7 mouse cellular contexts compared by ENCODE assay signal in the genomic region with DNA sequence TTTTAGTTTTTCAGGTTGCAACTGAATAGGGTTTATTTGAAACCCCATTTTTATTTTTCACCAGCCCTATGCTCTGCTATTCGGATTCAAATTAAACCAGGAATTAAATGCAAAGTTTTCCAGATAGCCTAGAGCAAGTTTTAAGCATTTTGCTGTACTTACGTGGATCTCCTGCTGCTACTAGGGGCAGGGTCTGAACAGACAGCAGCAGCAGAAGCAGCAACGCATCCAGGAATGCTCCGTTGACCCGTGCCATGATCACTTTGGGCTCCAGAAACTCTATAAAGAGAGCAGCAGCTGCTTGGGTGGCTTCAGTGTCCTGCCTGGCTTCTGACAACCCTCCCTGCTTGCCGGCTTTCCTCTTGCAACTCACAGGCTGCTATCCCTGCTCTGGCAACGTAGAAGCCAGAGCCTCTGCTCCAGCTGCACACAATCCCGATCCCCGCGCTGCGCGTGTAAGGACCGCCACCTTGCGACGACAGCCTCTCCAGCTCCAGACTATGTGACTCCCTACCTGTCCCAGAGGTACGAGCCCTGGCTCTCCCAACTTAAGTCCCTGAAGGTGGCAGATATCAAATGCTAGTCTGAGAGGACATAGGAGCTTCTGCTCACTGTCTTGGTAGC. TPM values are rescaled to one million over a fixed set of nuclear protein-coding genes. Genes with fewer than 3 reads are reported as not detected.
A peak's percentile ranks its signal among the peaks of the same experiment; 100 is the strongest.
DNase-seq lines count a peak whose midpoint lies in the region; ATAC-seq and TF ChIP-seq lines count a peak whose summit lies in the region.

Gene Cntnap3, minus strand, starts transcription at position 371 of the 624 bp plus-strand sequence.

- peak within 1 kb of the TSS; percentile 45 for H3K4me2 ChIP-seq in forebrain, embryonic 15.5 days (replicated peaks)
- no peak within 1 kb of the TSS for H3K4me2 ChIP-seq in liver, postnatal 0 days (ENCODE audit: low read depth, low read length)

- H3K27ac ChIP-seq in forebrain, embryonic 15.5 days (replicated peaks) = peak within 1 kb of the TSS; percentile 54; the same call in 1 of the 2 replicates
- H3K27ac ChIP-seq in liver, postnatal 0 days (ENCODE audit: low read depth) = no peak within 1 kb of the TSS

- TF ChIP-seq EP300 in liver, postnatal 0 days (IDR thresholded peaks at IDR 0.05; ENCODE audit: low read depth) = no peak

- peak; percentile 98 for ATAC-seq in forebrain, embryonic 15.5 days (replicated peaks)
- ATAC-seq in liver, postnatal 0 days = no peak

- H3K9me3 ChIP-seq in forebrain, embryonic 15.5 days = no peaks in the 10 kb centered on the region
- H3K9me3 ChIP-seq in liver, postnatal 0 days (ENCODE audit: low read length) = no peaks in the 10 kb centered on the region

- no peaks in the 10 kb centered on the region for H3K27me3 ChIP-seq in forebrain, embryonic 15.5 days
- no peaks in the 10 kb centered on the region for H3K27me3 ChIP-seq in liver, postnatal 0 days (ENCODE audit: insufficient read depth, low read length)

- peak; percentile 42 for DNase-seq in urinary bladder, postnatal 14 days (ENCODE audit: low spot score)
- no peak for DNase-seq in urinary bladder, adult 2 months (ENCODE audit: low spot score)
- peak; percentile 5 for DNase-seq in layer of hippocampus, adult 11-12 months (ENCODE audit: low spot score)
- DNase-seq in liver, postnatal 0 days = peak; percentile 18
- peak; percentile 16 to 24 for DNase-seq in right cerebral cortex, postnatal 36 days (ENCODE audit: low spot score in 2 of 2)
- no peak for DNase-seq in gastrocnemius, adult 18-20 months (ENCODE audit: low spot score)

- peak; percentile 40 for TF ChIP-seq CTCF in liver, postnatal 0 days (IDR thresholded peaks at IDR 0.05; ENCODE audit: low read depth)

- H3K36me3 ChIP-seq in forebrain, embryonic 15.5 days = no peaks in the 10 kb centered on the region
- no peaks in the 10 kb centered on the region for H3K36me3 ChIP-seq in liver, postnatal 0 days (replicated peaks; ENCODE audit: insufficient read depth, low read length)

- H3K4me3 ChIP-seq in forebrain, embryonic 15.5 days = peak within 1 kb of the TSS; percentile 29
- no peak within 1 kb of the TSS for H3K4me3 ChIP-seq in liver, postnatal 0 days (ENCODE audit: low read depth, low read length)

- 3% methylated on average over 16 of the region's 16 CpGs for WGBS in forebrain, embryonic 15.5 days
- WGBS in liver, postnatal 0 days (ENCODE audit: insufficient replicate concordance) = 13% methylated on average over 16 of the region's 16 CpGs

- H3K9ac ChIP-seq in forebrain, embryonic 15.5 days (replicated peaks) = peak within 1 kb of the TSS; percentile 45
- H3K9ac ChIP-seq in liver, postnatal 0 days (replicated peaks) = no peak within 1 kb of the TSS

- peaks cover 9% of the 10 kb centered on the region; the same call in 1 of the 2 replicates for H3K4me1 ChIP-seq in forebrain, embryonic 15.5 days
- H3K4me1 ChIP-seq in liver, postnatal 0 days (ENCODE audit: insufficient read depth) = no peaks in the 10 kb centered on the region

RNA-seq across cellular contexts. Expression of gene Cntnap3, which starts in this region (rescaled TPM):
- polyA plus RNA-seq in urinary bladder, adult 2 months (2012; rRNA removed) = 0.47 and 0.50 TPM in 2 replicates
- 3.0 and 3.3 TPM in 2 replicates for polyA plus RNA-seq in forebrain, embryonic 15.5 days (2015; fragmentation: Nextera tagmentation; extraction: Ambion mirVana)
- not detected in 2 replicates for polyA plus RNA-seq in liver, postnatal 0 days (2015; fragmentation: Nextera tagmentation; extraction: Ambion mirVana)
- total RNA-seq in gastrocnemius, adult 18-20 months (2021) = not detected

Comparison
In these comparisons a context has a peak if more than half of its experiments do, and no peak if none do; other contexts are left out.
1. DNase-seq: peak in urinary bladder, postnatal 14 days (single experiment), layer of hippocampus, adult 11-12 months (single experiment) and right cerebral cortex, postnatal 36 days (2 of 2); none in urinary bladder, adult 2 months (single experiment) and gastrocnemius, adult 18-20 months (single experiment).
2. Peak in DNase-seq in liver, postnatal 0 days; RNA of the gene not detected or under 1 TPM.